Mouse (Mus musculus) midbrain, embryonic 15.5 days (tissue): ENCODE data around the gene Dars2. TPM values are rescaled to one million over a fixed set of nuclear protein-coding genes. Genes with fewer than 3 reads are reported as not detected.

ENCODE experiments used
- ATAC-seq: fragments of 200-750 bp; cut with Nextera tagmentation; replicated peaks from 2 replicates; pipeline ENCODE4 v1.8.0; 2017; ENCODE audit warnings: moderate TSS enrichment
- H3K27ac ChIP-seq: fragments of 300-500 bp; sonication (generic); 2 replicates; pipeline ENCODE4 v1.5.1; 2015; ENCODE audit warnings: mild to moderate bottlenecking, inconsistent platforms
- H3K27me3 ChIP-seq: fragments of 300-500 bp; sonication (generic); replicated peaks from 2 replicates; pipeline ENCODE4 v1.6.1; 2015; ENCODE audit warnings: inconsistent platforms
- H3K36me3 ChIP-seq: fragments of 300-500 bp; sonication (generic); replicated peaks from 2 replicates; pipeline ENCODE4 v1.6.1; 2015; ENCODE audit warnings: inconsistent platforms
- H3K4me1 ChIP-seq: fragments of 300-500 bp; sonication (generic); 2 replicates; pipeline ENCODE4 v1.6.1; 2015; ENCODE audit warnings: inconsistent platforms
- H3K4me2 ChIP-seq: fragments of 300-500 bp; sonication (generic); 2 replicates; pipeline ENCODE4 v1.6.1; 2015; ENCODE audit warnings: inconsistent platforms, mild to moderate bottlenecking, moderate library complexity
- H3K4me3 ChIP-seq: fragments of 300-500 bp; sonication (generic); 2 replicates; pipeline ENCODE4 v1.5.1; 2015; ENCODE audit warnings: mild to moderate bottlenecking, inconsistent platforms
- H3K9ac ChIP-seq: fragments of 300-500 bp; sonication (generic); 2 replicates; pipeline ENCODE4 v1.6.1; 2015; ENCODE audit warnings: mild to moderate bottlenecking, inconsistent platforms
- H3K9me3 ChIP-seq: fragments of 300-500 bp; sonication (generic); 2 replicates; pipeline ENCODE4 v1.6.1; 2016; ENCODE audit warnings: inconsistent platforms
- WGBS: fragments of 180-500 bp; shearing (Covaris S2); methylation state at CpG from one replicate; pipeline ENCODE4 v1.1.7; 2015; ENCODE audit warnings: mixed read lengths; 5-methylcytosine and 5-hydroxymethylcytosine counted together
- polyA plus RNA-seq: library from polyadenylated mRNA; unstranded; fragments of >200 nt; fragmentation: Nextera tagmentation; extraction: Ambion mirVana; gene quantifications from 2 replicates; pipeline ENCODE4 v1.2.1, GENCODE M21; 2015

Dars2 gene
- polyA plus RNA-seq, 1 experiment from 2014 or later = 24.8 TPM

- ATAC-seq = no peak
- Histone ChIP-seq H3K4me2 (no peak overlapping the region), H3K4me3 (no peak overlapping the region), H3K4me1 (no peaks in the 10 kb centered on the region), H3K9me3 (no peaks in the 10 kb centered on the region), H3K27me3 (no peaks in the 10 kb centered on the region), H3K9ac (no peak overlapping the region), H3K27ac (no peak overlapping the region), H3K36me3 (no peaks in the 10 kb centered on the region)
- 79% methylated on average over 3 of the region's 3 CpGs for WGBS
Observed at GRCm38 (mm10) chr1:161005526-161005925, 64.9 kb downstream of the Dars2 start.

GRCm38 (mm10) chr1:161004942-161005341, 65.5 kb downstream of the Dars2 start:
- no peak overlapping the region for H3K27ac ChIP-seq
- no peaks in the 10 kb centered on the region for H3K27me3 ChIP-seq
- no peaks in the 10 kb centered on the region for H3K4me1 ChIP-seq
- no peak overlapping the region for H3K4me3 ChIP-seq
- WGBS = 69% methylated on average over 4 of the region's 4 CpGs
- H3K4me2 ChIP-seq = no peak overlapping the region
- no peaks in the 10 kb centered on the region for H3K9me3 ChIP-seq
- no peaks in the 10 kb centered on the region for H3K36me3 ChIP-seq
- ATAC-seq = no peak
- H3K9ac ChIP-seq = no peak overlapping the region

GRCm38 (mm10) chr1:160993851-160994250, 76.6 kb downstream of the Dars2 start:
- 64% methylated on average over 6 of the region's 6 CpGs for WGBS
- no peak overlapping the region for H3K4me2 ChIP-seq
- no peak for ATAC-seq

More at GRCm38 (mm10) chr1:160993851-160994250, 76.6 kb downstream of the Dars2 start:
- H3K36me3 ChIP-seq = no peaks in the 10 kb centered on the region
- no peaks in the 10 kb centered on the region for H3K9me3 ChIP-seq
- H3K27me3 ChIP-seq = no peaks in the 10 kb centered on the region
- H3K4me3 ChIP-seq = no peak overlapping the region
- no peak overlapping the region for H3K27ac ChIP-seq
- no peaks in the 10 kb centered on the region for H3K4me1 ChIP-seq
- H3K9ac ChIP-seq = no peak overlapping the region

Other genes with a start within 250 kb of the Dars2 start
- 7.6 and 8.0 TPM in 2 replicates for gene Rc3h1, start 164.2 kb downstream of the Dars2 start, polyA plus RNA-seq
- 3.9 and 4.4 TPM in 2 replicates for gene Serpinc1, start 92.1 kb downstream of the Dars2 start, polyA plus RNA-seq
- 14.1 and 15.3 TPM in 2 replicates for gene Zbtb37, start 35.8 kb downstream of the Dars2 start, polyA plus RNA-seq
- gene Cenpl, start 55 bp upstream of the Dars2 start, polyA plus RNA-seq = 10.0 and 12.2 TPM in 2 replicates
- 16.1 and 18.1 TPM in 2 replicates for gene Klhl20, start 60.9 kb upstream of the Dars2 start, polyA plus RNA-seq
- gene Ankrd45, start 72.0 kb upstream of the Dars2 start, polyA plus RNA-seq = 25.7 and 27.1 TPM in 2 replicates
- gene Tex50, start 88.7 kb upstream of the Dars2 start, polyA plus RNA-seq = 1.0 and 1.3 TPM in 2 replicates
- 126 and 140 TPM in 2 replicates for gene Prdx6, start 180.6 kb upstream of the Dars2 start, polyA plus RNA-seq